Mouse (Mus musculus): ENCODE measurements at regions not wholly inside any gene's neighbourhood (a gene's known extent, or its start where the extent isn't known, plus 50 kb on each side); places are given as distances from the start of the nearest gene placed in this dataset.

- TF ChIP-seq CTCF (IDR thresholded peaks at IDR 0.05; ENCODE audit: low read depth, low read length) (no peak), POLR2A (IDR thresholded peaks at IDR 0.05; ENCODE audit: insufficient read depth, low read length) (no peak)
Observed at GRCm38 (mm10) chr13:78571093-78571492, 371.5 kb upstream of the Nr2f1 start.

Measured in ES-Bruce4 (cell line).